Mouse (Mus musculus) CD4-positive, CD25-positive, alpha-beta regulatory T cell, adult 2 months (primary cell): ENCODE measurements around the gene Ovol1.
A peak's percentile ranks its signal among the peaks of the same experiment; 100 is the strongest.

Experiments
- DNase-seq: peaks from one replicate; pipeline ENCODE4 v3.0.0-alpha.2; 2012; ENCODE audit warnings: low read depth, low spot score

The Ovol1 gene

GRCm38 (mm10) chr19:5518721-5519120, 41.7 kb downstream of the Ovol1 start:
- DNase-seq = no peak

GRCm38 (mm10) chr19:5516906-5517505, 43.4 kb downstream of the Ovol1 start:
- no peak for DNase-seq

- DNase-seq = no peak
Observed at GRCm38 (mm10) chr19:5515840-5516777, 44.3 kb downstream of the Ovol1 start.

- no peak for DNase-seq
Observed at GRCm38 (mm10) chr19:5513005-5513349, 47.5 kb downstream of the Ovol1 start.

GRCm38 (mm10) chr19:5512091-5513004, 48.1 kb downstream of the Ovol1 start:
- no peak for DNase-seq

GRCm38 (mm10) chr19:5511074-5511632, 49.3 kb downstream of the Ovol1 start:
- DNase-seq = peak; percentile 44

GRCm38 (mm10) chr19:5510031-5511026, 50.1 kb downstream of the Ovol1 start, which contains the start of gene Snx32:
Gene Snx32, minus strand, starts transcription at chr19:5510538.
- peak; percentile 97 for DNase-seq

- no peak for DNase-seq
Observed at GRCm38 (mm10) chr19:5503687-5504086, 56.8 kb downstream of the Ovol1 start, which contains the start of gene 1700020D05Rik. Gene 1700020D05Rik, minus strand, starts transcription at chr19:5503787.

- no peak for DNase-seq
Observed at GRCm38 (mm10) chr19:5500330-5500875, 60.0 kb downstream of the Ovol1 start.
